Mouse (Mus musculus) bone marrow, adult 2 months (tissue): ENCODE measurements at regions not wholly inside any gene's neighbourhood (a gene's known extent, or its start where the extent isn't known, plus 50 kb on each side); places are given as distances from the start of the nearest gene placed in this dataset.

Source experiments
- CTCF ChIP-seq: fragments of 200-500 bp; IDR thresholded peaks from 2 replicates; pipeline ENCODE4 v1.5.1; 2011; ENCODE audit warnings: low read length, control low read depth; ENCODE audit not compliant: control insufficient read depth, insufficient read depth
- POLR2A ChIP-seq: fragments of 200-500 bp; IDR thresholded peaks from 2 replicates; pipeline ENCODE4 v1.6.1; 2011; ENCODE audit warnings: low read depth, mild to moderate bottlenecking, control low read depth, low read length, borderline replicate concordance; ENCODE audit not compliant: control insufficient read depth

GRCm38 (mm10) chr4:39928491-39928890 is 214.4 kb upstream of the Aco1 start:
- TF ChIP-seq CTCF = no peak
- TF ChIP-seq POLR2A = no peak
